Mouse (Mus musculus) MEL (cell line): ENCODE measurements around the gene Rrp36. TPM values are rescaled to one million over a fixed set of nuclear protein-coding genes. Genes with fewer than 3 reads are reported as not detected.

Experiments
- DNase-seq: peaks from one replicate; pipeline ENCODE4 v3.0.0; 2011; ENCODE audit warnings: low read depth, low spot score
- H3K27ac ChIP-seq: 2 replicates; pipeline ENCODE4 v1.5.1; 2012; ENCODE audit warnings: low read depth, mild to moderate bottlenecking, control low read depth, low read length, moderate library complexity; ENCODE audit not compliant: control insufficient read depth
- H3K27me3 ChIP-seq, 2 experiments: fragments of 150-350 bp in 1 of 2; sonication (generic) in 1 of 2; 2 replicates each; pipeline ENCODE4 v1.6.1; 2012; ENCODE audit warnings: low read length in 2 of 2, mild to moderate bottlenecking in 2 of 2, improper control_type of control experiment in 1 of 2, moderate library complexity in 1 of 2; ENCODE audit not compliant: insufficient read depth in 2 of 2, control insufficient read depth in 1 of 2
- H3K36me3 ChIP-seq, 2 experiments: 2 replicates each; pipeline ENCODE4 v1.6.1; 2012 to 2014; ENCODE audit warnings: low read length in 2 of 2, improper control_type of control experiment in 1 of 2, inconsistent platforms in 1 of 2, mild to moderate bottlenecking in 1 of 2; ENCODE audit not compliant: insufficient read depth in 2 of 2, control insufficient read depth in 1 of 2
- H3K4me1 ChIP-seq, 2 experiments: fragments of 150-350 bp in 1 of 2; sonication (generic) in 1 of 2; 2 replicates each; pipeline ENCODE4 v1.6.1; 2012; ENCODE audit warnings: low read length in 2 of 2, improper control_type of control experiment in 1 of 2, mild to moderate bottlenecking in 1 of 2; ENCODE audit not compliant: insufficient read depth in 2 of 2, control insufficient read depth in 1 of 2
- H3K4me3 ChIP-seq, 2 experiments: fragments of 150-350 bp in 1 of 2; sonication (generic) in 1 of 2; 2 replicates each; pipeline ENCODE4 v1.5.1; 2012; ENCODE audit warnings: low read depth in 2 of 2, low read length in 2 of 2, mild to moderate bottlenecking in 2 of 2, moderate library complexity in 2 of 2, control low read depth in 1 of 2, improper control_type of control experiment in 1 of 2; ENCODE audit not compliant: control insufficient read depth in 1 of 2, insufficient read depth in 1 of 2
- H3K79me2 ChIP-seq: 2 replicates; pipeline ENCODE4 v1.6.1; 2012; ENCODE audit warnings: mild to moderate bottlenecking, low read length, moderate library complexity; ENCODE audit not compliant: control insufficient read depth, poor library complexity, insufficient read depth
- H3K9ac ChIP-seq: 2 replicates; pipeline ENCODE4 v1.6.1; 2012; ENCODE audit warnings: low read depth, mild to moderate bottlenecking, control low read depth, low read length, moderate library complexity; ENCODE audit not compliant: control insufficient read depth, poor library complexity, severe bottlenecking
- H3K9me3 ChIP-seq: fragments of 150-350 bp; sonication (generic); replicated peaks from 2 replicates; pipeline ENCODE4 v1.6.1; 2012; ENCODE audit warnings: mild to moderate bottlenecking, low read length, improper control_type of control experiment, moderate library complexity; ENCODE audit not compliant: insufficient read depth
- EP300 ChIP-seq, 2 experiments: IDR thresholded peaks; 2 replicates each; pipeline ENCODE4 v1.6.1; 2011; ENCODE audit warnings: improper control_type of control experiment in 2 of 2, low read length in 2 of 2, low read depth in 1 of 2, mild to moderate bottlenecking in 1 of 2
- ETS1 ChIP-seq: IDR thresholded peaks from 2 replicates; pipeline ENCODE4 v1.6.1; 2012; ENCODE audit warnings: low read depth, mild to moderate bottlenecking, inconsistent platforms, low read length, improper control_type of control experiment, moderate library complexity
- GATA1 ChIP-seq: IDR thresholded peaks from 2 replicates; pipeline ENCODE4 v1.6.1; 2011; ENCODE audit warnings: low read depth, low read length, improper control_type of control experiment
- HCFC1 ChIP-seq: IDR thresholded peaks from 2 replicates; pipeline ENCODE4 v1.6.1; 2012; ENCODE audit warnings: low read depth, mild to moderate bottlenecking, inconsistent platforms, low read length, improper control_type of control experiment, moderate library complexity
- JUND ChIP-seq: IDR thresholded peaks from 2 replicates; pipeline ENCODE4 v1.6.1; 2011; ENCODE audit warnings: low read depth, mild to moderate bottlenecking, improper control_type of control experiment, low read length
- KAT2A ChIP-seq: conservative IDR thresholded peaks from 2 replicates; pipeline ENCODE4 v1.6.1; 2012; ENCODE audit warnings: low read depth, low read length, improper control_type of control experiment, inconsistent platforms
- MAFK ChIP-seq: IDR thresholded peaks from 2 replicates; pipeline ENCODE4 v1.6.1; 2011; ENCODE audit warnings: low read depth, mild to moderate bottlenecking, low read length, improper control_type of control experiment, borderline replicate concordance
- MAX ChIP-seq: IDR thresholded peaks from 2 replicates; pipeline ENCODE4 v1.6.1; 2011; ENCODE audit warnings: low read length, improper control_type of control experiment
- MAZ ChIP-seq: IDR thresholded peaks from 2 replicates; pipeline ENCODE4 v1.6.1; 2012; ENCODE audit warnings: low read depth, mild to moderate bottlenecking, inconsistent platforms, low read length, improper control_type of control experiment
- MYB ChIP-seq: IDR thresholded peaks from 2 replicates; pipeline ENCODE4 v1.6.1; 2011; ENCODE audit warnings: mild to moderate bottlenecking, low read depth, low read length, improper control_type of control experiment
- POLR2AphosphoS2 ChIP-seq: IDR thresholded peaks from 2 replicates; pipeline ENCODE4 v1.6.1; 2011; ENCODE audit warnings: low read length, improper control_type of control experiment
- RAD21 ChIP-seq: IDR thresholded peaks from 2 replicates; pipeline ENCODE4 v1.6.1; 2011; ENCODE audit warnings: mild to moderate bottlenecking, low read depth, low read length, improper control_type of control experiment
- RCOR1 ChIP-seq: IDR thresholded peaks from 2 replicates; pipeline ENCODE4 v1.6.1; 2012; ENCODE audit warnings: low read depth, mild to moderate bottlenecking, inconsistent platforms, low read length, improper control_type of control experiment
- TAL1 ChIP-seq: IDR thresholded peaks from 2 replicates; pipeline ENCODE4 v1.6.1; 2012; ENCODE audit warnings: mild to moderate bottlenecking, inconsistent platforms, low read length, moderate library complexity, mixed read lengths
- USF1 ChIP-seq: IDR thresholded peaks from 2 replicates; pipeline ENCODE4 v1.6.1; 2014; ENCODE audit warnings: low read depth, mild to moderate bottlenecking, inconsistent platforms, low read length, improper control_type of control experiment, moderate library complexity
- ZC3H11A ChIP-seq: IDR thresholded peaks from 2 replicates; pipeline ENCODE4 v1.6.1; 2012; ENCODE audit warnings: low read depth, mild to moderate bottlenecking, inconsistent platforms, low read length, improper control_type of control experiment
- ZNF384 ChIP-seq: IDR thresholded peaks from 2 replicates; pipeline ENCODE4 v1.6.1; 2012; ENCODE audit warnings: low read depth, mild to moderate bottlenecking, inconsistent platforms, low read length, improper control_type of control experiment
- polyA plus RNA-seq, 2 experiments: library from polyadenylated mRNA; stranded (reverse) in 1 of 2; unstranded in 1 of 2; fragments of >175 nt in 1 of 2; fragments of >200 nt in 1 of 2; gene quantifications; 2 replicates each; pipeline versions ENCODE4 v1.2.1 to v1.2.4; 2012; ENCODE audit warnings: low replicate concordance in 2 of 2, low read depth in 1 of 2; ENCODE audit not compliant: insufficient read length in 2 of 2, insufficient read depth in 1 of 2, missing spikeins in 1 of 2
- total RNA-seq: library from RNA; depleted of rRNA; stranded (reverse); fragments of 300-350 nt; gene quantifications from 2 replicates; pipeline ENCODE4 v1.2.3, GENCODE M21; 2012

Gene Rrp36
- total and polyA plus RNA-seq, 3 experiments: 51.2 to 55.3 TPM; not detected in 1

DNA sequence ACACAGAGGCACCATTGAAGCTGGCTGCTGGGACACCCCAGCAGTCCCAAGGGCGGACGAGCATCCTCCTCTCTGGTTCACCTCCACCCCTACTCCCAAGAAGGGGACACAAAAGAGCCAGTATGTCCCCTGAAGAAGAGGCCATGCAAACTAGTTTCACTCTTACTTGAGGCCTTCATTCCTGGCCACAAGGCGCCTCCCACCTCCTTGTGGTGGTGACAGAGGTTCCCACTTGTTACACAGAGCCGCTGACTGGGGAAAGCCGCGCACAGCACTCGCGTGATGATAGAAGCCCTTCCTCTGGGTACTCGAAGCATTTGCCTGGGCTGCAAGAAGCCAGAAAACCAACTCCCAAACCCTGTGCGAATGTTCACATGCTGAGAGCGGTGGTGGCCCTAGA lies 51.9 kb downstream of the Rrp36 start:
- Histone ChIP-seq H3K4me3 (no peak overlapping the region), H3K27ac (no peak overlapping the region)
- no peak for TF ChIP-seq ZNF384
- no peak for TF ChIP-seq KAT2A
- no peak for TF ChIP-seq ZC3H11A
- TF ChIP-seq TAL1: no peak
- no peak for TF ChIP-seq POLR2AphosphoS2
- TF ChIP-seq MYB: no peak
- TF ChIP-seq HCFC1: no peak
- no peak for TF ChIP-seq MAFK
- TF ChIP-seq JUND: no peak
- TF ChIP-seq MAX: no peak
- TF ChIP-seq RAD21: no peak
- TF ChIP-seq MAZ: no peak
- no peak for TF ChIP-seq USF1
- TF ChIP-seq GATA1: no peak

DNA sequence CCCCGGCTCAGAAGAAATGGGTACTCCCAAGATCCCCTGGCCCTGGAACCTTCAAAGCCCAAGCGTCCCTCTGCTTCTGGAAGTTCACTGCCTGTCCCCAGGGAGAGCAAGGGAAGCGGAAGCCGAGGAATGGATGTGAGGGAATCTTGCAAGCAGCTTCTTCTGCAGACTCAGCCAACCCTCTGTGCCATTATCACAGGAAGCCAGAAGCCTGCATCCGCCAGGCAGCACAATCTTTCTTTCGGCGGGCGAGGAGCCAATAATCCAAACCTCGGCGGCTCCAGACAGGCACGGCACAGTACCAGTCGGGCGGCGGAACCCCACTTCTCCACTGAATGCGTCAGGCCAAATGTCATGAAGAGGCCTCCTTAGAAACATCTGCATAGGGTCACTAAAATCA lies 52.8 kb downstream of the Rrp36 start:
- TF ChIP-seq RCOR1 (peak; percentile 32; the same call in 1 of the 2 replicates), ETS1 (no peak), EP300 (IDR thresholded peaks at IDR 0.05; ENCODE audit: low read depth in 1 of 2, low read length in 2 of 2) (0 out of 4 replicates have a peak, but pooled peaks have one; percentile 8 to 31)
- Histone ChIP-seq H3K9ac (no peak overlapping the region), H3K27ac (no peak overlapping the region), H3K27me3 (peaks cover 9 to 22% of the 10 kb centered on the region in 2 experiments), H3K79me2 (no peaks in the 10 kb centered on the region), H3K36me3 (no peaks in the 10 kb centered on the region), H3K4me1 (0 out of 4 replicates have a peak, but pooled peaks cover 0 to 3% of the 10 kb centered on the region in 2 experiments), H3K4me3 (no peak overlapping the region), H3K9me3 (no peaks in the 10 kb centered on the region)
- peak; percentile 49 for DNase-seq

More for the DNA sequence above, 51.9 kb downstream of the Rrp36 start:
- no peaks in the 10 kb centered on the region for H3K79me2 ChIP-seq
- H3K36me3 ChIP-seq: no peaks in the 10 kb centered on the region
- H3K27me3 ChIP-seq: peaks cover 9 to 18% of the 10 kb centered on the region in 2 experiments
- no peak for DNase-seq
- no peaks in the 10 kb centered on the region for H3K9me3 ChIP-seq
- no peak overlapping the region for H3K9ac ChIP-seq
- 0 out of 4 replicates have a peak, but pooled peaks cover 0 to 3% of the 10 kb centered on the region in 2 experiments for H3K4me1 ChIP-seq
